Mouse (Mus musculus): ENCODE measurements around the gene Ift81. TPM values are rescaled to one million over a fixed set of nuclear protein-coding genes. Genes with fewer than 3 reads are reported as not detected.

Ift81 gene
- polyA plus RNA-seq, 1 experiment from 2014 or later = 76.2 TPM

Other genes with a start within 250 kb of the Ift81 start
- 50.8 and 51.8 TPM in 2 replicates for gene Gpn3, start 242.6 kb downstream of the Ift81 start, polyA plus RNA-seq (2015; fragmentation: Nextera tagmentation; extraction: Ambion mirVana)
- gene Fam216a, start 242.2 kb downstream of the Ift81 start, polyA plus RNA-seq (2015; fragmentation: Nextera tagmentation; extraction: Ambion mirVana) = 128 and 135 TPM in 2 replicates
- gene Arpc3, start 222.6 kb downstream of the Ift81 start, polyA plus RNA-seq (2015; fragmentation: Nextera tagmentation; extraction: Ambion mirVana) = 140 and 173 TPM in 2 replicates
- gene Anapc7, start 192.8 kb downstream of the Ift81 start, polyA plus RNA-seq (2015; fragmentation: Nextera tagmentation; extraction: Ambion mirVana) = 52.7 and 53.9 TPM in 2 replicates
- gene Atp2a2, start 112.3 kb downstream of the Ift81 start, polyA plus RNA-seq (2015; fragmentation: Nextera tagmentation; extraction: Ambion mirVana) = 35.7 and 40.0 TPM in 2 replicates
- gene P2rx7, start 29.4 kb upstream of the Ift81 start, polyA plus RNA-seq (2015; fragmentation: Nextera tagmentation; extraction: Ambion mirVana) = 2.3 and 2.7 TPM in 2 replicates
- gene P2rx4, start 93.0 kb upstream of the Ift81 start, polyA plus RNA-seq (2015; fragmentation: Nextera tagmentation; extraction: Ambion mirVana) = 10.3 and 14.5 TPM in 2 replicates
- gene Camkk2, start 164.9 kb upstream of the Ift81 start, polyA plus RNA-seq (2015; fragmentation: Nextera tagmentation; extraction: Ambion mirVana) = 45.3 and 47.1 TPM in 2 replicates
- 527 and 540 TPM in 2 replicates for gene Anapc5, start 206.8 kb upstream of the Ift81 start, polyA plus RNA-seq (2015; fragmentation: Nextera tagmentation; extraction: Ambion mirVana)
- gene Rnf34, start 235.5 kb upstream of the Ift81 start, polyA plus RNA-seq (2015; fragmentation: Nextera tagmentation; extraction: Ambion mirVana) = 55.5 and 56.1 TPM in 2 replicates